Mouse (Mus musculus): Measurements from ENCODE around the gene Cmss1. TPM values are rescaled to one million over a fixed set of nuclear protein-coding genes. Genes with fewer than 3 reads are reported as not detected.

The Cmss1 gene
- total RNA-seq, 2 experiments from 2014 or later, result 20.1 to 22.0 TPM

DNA sequence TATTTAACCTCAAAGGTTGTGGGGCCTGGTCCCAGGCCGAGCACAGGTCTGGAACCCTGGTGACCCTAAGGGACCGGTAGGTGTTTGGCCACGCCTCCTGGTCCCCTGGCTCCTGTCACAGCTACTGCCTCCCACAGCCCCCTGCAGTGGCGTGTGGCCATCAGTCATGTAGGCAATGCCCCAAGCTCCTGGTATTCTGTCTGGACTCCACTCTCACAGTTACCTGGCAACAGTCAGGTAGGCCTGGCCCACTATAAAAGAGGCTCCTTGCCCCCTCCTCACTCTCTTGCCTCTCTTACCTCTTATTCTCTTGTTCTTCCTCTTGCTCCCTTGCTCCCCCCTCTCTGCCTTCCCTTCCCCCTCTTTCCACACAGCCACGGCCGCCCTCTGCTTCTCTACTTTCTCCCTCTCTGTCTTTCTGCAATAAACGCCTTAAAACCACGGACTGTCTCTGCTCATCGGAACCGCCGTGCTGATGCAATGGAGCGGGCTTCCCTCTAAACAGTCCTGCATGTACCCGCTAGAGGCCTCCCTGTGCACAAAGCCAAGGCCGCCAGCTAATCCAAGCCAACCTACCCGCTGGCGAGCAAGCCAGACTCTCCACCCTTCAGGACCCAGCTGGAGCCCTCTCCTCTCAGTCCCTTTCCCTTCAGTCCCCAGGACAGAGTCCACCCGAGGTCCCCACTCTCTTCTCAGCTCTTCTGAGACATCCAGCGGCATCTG lies 243.8 kb downstream of the Cmss1 start:
- DNase-seq (ENCODE audit: extremely low spot score in 1 of 2, low spot score in 2 of 2), result peak; percentile 40 to 48
- Histone ChIP-seq H3K27ac (peak overlapping the region; percentile 26; the same call in 1 of the 2 replicates), H3K4me3 (no peak overlapping the region)
- intact Hi-C loops (cut with DNase I), result no loop called here
- TF ChIP-seq CTCF (IDR thresholded peaks at IDR 0.05), result peak; percentile 60

DNA sequence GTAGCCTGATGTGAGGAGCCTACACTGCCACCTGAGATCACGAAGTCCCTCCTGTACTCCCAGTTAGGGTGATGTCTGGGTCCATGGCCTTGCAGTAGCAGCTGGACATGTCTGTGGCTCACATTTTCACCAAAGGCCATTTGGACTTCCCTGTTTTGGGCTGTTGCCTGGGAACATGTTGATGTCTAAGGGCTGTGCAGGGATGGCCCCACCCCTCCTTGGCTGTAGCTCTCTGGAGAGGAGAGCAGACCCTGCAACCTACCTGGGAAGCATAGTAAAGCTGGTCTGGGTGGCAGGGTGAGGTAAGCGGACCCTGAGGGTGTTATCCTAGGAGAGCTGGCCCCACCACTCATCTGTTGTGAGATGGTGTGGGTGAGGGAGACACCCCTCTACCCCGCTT lies 245.9 kb downstream of the Cmss1 start:
- no peak overlapping the region for H3K4me3 ChIP-seq
- no peak overlapping the region for H3K27ac ChIP-seq
- intact Hi-C loops (cut with DNase I), result no loop called here
- TF ChIP-seq CTCF (IDR thresholded peaks at IDR 0.05), result no peak
- DNase-seq (ENCODE audit: extremely low spot score in 1 of 2, low spot score in 2 of 2), result no peak

DNA sequence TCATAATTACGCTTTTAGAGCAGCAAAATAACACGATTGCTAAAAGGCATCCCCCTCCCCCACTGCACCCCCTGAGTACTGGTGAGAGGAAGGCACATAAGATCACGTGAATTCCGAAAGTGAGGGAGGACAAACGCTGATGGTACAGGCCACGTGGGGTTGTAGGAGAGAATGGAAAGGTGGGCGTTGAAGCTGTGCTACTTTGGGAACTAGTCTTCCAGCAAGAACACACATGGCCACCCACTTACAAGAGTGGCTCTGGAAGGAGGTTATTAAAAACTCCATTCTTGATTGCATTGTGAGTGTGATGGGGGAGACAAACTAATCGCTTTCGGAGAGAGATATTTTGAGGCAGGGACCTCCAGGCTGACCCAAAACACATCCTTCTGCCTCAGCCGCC lies 247.4 kb downstream of the Cmss1 start:
- intact Hi-C loops (cut with DNase I), result loop anchor here (1.0 kb wide), 1 partner anchor 31 kb away; no protein-coding TSS in a partner anchor
- no peak for TF ChIP-seq CTCF (IDR thresholded peaks at IDR 0.05)
- DNase-seq (ENCODE audit: extremely low spot score in 1 of 2, low spot score in 2 of 2), result peak; percentile 32 to 38
- Histone ChIP-seq H3K4me3 (no peak overlapping the region), H3K27ac (0 out of 2 replicates have a peak overlapping the region, but pooled peaks have one; percentile 7)

DNA sequence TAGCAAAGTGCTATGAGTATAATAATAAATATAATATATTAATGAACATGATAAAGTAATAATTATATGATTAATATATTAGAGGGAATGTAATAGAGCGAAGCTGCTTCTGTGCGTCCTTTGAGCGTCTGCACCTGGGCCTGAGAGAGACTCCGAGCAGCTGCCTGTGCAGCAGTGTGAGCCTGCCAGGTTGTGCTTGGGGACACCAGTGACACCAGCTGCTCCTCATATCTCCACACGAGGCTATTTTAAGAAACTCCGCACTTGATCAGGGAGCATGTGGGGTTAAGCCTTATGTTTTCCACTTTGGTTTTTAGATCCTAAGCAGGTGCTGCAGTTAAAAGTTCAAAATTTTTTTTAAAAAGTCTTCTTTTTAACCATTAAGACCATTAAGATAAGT lies 249.7 kb downstream of the Cmss1 start:
- intact Hi-C loops (cut with DNase I), result no loop called here
- no peak for TF ChIP-seq CTCF (IDR thresholded peaks at IDR 0.05)
- no peak for DNase-seq (ENCODE audit: extremely low spot score in 1 of 2, low spot score in 2 of 2)
- Histone ChIP-seq H3K27ac (no peak overlapping the region), H3K4me3 (no peak overlapping the region)

DNA sequence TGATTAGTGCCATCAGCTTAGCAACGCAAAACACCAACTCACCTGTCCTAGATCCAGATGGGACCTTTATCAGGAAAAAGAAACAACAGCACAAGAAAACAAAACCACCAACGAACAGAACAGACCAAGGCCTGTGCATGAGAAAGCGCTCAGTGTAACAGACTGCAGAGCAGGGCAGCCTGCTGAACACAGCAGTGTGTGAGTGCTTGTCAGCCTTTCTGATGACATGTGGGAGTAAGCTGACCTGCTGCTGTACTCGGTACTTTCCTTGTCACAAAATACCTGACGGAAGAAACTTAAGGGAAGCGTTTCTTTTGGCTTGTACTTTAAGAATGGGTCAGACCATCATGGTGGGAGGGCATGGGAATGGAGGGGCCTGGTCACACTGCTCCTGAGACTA lies 250.2 kb downstream of the Cmss1 start:
- no peak for DNase-seq (ENCODE audit: extremely low spot score in 1 of 2, low spot score in 2 of 2)
- no peak for TF ChIP-seq CTCF (IDR thresholded peaks at IDR 0.05)
- no peak overlapping the region for H3K4me3 ChIP-seq
- intact Hi-C loops (cut with DNase I), result no loop called here
- no peak overlapping the region for H3K27ac ChIP-seq

DNA sequence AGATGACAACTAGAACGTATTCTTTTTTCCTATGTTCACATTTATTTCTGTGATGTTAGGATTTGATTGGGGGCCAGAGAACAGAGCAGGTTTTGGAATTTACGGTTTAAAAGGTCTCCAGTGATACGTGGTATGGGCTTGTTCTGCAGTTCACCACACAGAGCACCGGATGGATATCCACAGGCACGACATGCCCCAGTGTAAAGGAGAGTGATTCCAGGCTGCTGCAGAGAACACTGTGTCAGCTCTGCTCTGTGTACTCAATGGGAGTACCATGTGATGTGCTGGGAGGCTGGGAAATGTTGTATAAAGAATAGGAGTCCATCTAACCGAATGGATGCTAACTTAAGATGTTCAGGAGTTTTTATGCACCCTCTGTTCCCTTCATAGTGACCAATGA lies 252.7 kb downstream of the Cmss1 start:
- no peak for TF ChIP-seq CTCF (IDR thresholded peaks at IDR 0.05)
- no peak overlapping the region for H3K27ac ChIP-seq
- H3K4me3 ChIP-seq, result no peak overlapping the region
- no peak for DNase-seq (ENCODE audit: extremely low spot score in 1 of 2, low spot score in 2 of 2)
- intact Hi-C loops (cut with DNase I), result no loop called here

DNA sequence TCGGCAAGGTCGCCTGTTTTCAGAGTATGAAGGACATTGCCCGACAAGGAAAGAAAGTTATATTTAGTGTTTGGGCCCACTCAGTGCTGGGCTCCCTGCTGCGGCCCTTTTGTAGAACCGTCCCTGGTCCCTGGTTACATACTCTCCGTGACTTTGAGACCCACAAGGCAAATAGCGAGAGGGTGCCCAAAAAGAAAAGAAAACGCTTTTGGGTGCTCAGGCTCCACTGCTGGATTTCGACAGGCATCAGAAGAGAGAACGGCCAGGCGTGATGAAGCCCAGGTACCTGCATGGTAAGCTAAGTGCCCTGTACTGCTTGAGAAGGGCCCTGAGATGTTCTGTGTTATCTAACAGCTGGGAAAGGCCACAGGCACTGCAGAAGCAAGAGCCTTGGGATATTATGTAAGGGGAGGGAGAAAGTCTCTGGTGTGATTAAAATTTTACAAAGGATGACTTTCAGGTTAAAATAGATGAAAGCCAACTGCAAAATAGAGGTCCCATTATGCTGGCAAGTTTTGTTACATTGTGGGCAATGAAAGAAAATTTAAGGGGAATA lies 253.4 kb downstream of the Cmss1 start:
- TF ChIP-seq CTCF (IDR thresholded peaks at IDR 0.05), result no peak
- DNase-seq (ENCODE audit: extremely low spot score in 1 of 2, low spot score in 2 of 2), result no peak
- intact Hi-C loops (cut with DNase I), result no loop called here
- Histone ChIP-seq H3K4me3 (no peak overlapping the region), H3K27ac (peak overlapping the region; percentile 26; the same call in 1 of the 2 replicates)

DNA sequence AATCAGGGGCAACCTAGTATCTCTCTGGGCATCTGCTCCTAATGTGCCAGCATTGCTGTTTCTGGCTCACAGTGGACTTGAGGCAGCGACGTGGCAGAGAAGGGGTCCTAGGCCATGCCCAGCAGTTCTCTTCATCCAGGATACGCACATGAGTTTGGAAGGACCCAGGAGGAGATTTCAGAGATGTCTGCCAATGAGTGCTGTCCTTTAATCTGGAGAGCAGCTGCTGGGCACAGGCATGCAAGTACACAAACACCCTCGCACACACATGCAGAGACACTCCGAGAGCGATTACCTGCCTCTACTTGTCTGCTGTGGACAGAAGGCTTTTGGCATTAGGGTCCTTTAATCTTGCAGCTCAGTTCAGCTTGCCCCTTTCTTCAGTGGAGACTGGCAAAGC lies 253.9 kb downstream of the Cmss1 start, which contains the start of gene Filip1l:
Gene Filip1l (plus strand): TSS at position 343 of the 400 bp plus-strand sequence.
- Histone ChIP-seq H3K4me3 (no peak within 1 kb of the TSS), H3K27ac (peak within 1 kb of the TSS; percentile 26; the same call in 1 of the 2 replicates)
- DNase-seq (ENCODE audit: extremely low spot score in 1 of 2, low spot score in 2 of 2), result no peak
- TF ChIP-seq CTCF (IDR thresholded peaks at IDR 0.05), result no peak
- intact Hi-C loops (cut with DNase I), result no loop called here

DNA sequence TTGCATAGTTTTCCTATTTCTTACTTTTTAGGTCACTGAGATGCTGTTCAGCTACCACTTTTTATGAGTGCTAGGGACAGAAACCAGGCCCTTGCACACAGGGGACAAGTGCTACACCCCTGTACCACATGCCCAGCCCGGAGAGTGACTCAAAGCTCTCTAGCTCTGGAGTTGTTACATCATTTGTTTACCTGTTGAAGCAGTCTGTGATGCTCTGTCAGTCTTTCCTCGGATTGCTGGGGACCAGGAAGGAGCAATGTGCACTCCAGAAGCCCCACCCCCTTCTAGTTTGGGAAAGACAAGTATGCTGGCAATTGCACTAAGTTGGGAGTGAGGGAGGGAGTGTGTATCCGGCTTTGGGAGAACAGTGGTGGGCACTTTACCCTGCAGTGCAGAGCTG lies 257.0 kb downstream of the Cmss1 start:
- no peak for DNase-seq (ENCODE audit: extremely low spot score in 1 of 2, low spot score in 2 of 2)
- H3K4me3 ChIP-seq, result no peak overlapping the region
- no peak for TF ChIP-seq CTCF (IDR thresholded peaks at IDR 0.05)
- intact Hi-C loops (cut with DNase I), result no loop called here
- no peak overlapping the region for H3K27ac ChIP-seq

DNA sequence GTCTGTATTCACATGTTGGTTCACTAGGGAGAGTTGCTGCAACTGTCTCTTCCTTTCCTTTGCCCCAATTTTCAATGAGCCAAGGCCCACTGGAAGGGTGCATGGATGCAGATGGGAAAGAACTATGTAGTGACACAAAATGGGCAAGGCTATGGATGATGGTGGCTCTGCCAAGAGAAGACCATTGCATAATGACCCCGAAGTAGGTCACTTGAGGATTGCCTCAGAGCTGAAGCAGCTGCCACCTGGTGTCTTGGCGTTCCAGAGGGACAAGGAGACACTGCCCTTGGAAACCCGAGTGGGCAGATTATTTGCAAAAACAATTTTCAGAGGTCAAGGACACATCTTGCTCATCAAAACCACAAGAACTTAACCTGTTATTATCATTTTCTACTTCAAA lies 257.6 kb downstream of the Cmss1 start:
- H3K27ac ChIP-seq, result no peak overlapping the region
- intact Hi-C loops (cut with DNase I), result no loop called here

DNA sequence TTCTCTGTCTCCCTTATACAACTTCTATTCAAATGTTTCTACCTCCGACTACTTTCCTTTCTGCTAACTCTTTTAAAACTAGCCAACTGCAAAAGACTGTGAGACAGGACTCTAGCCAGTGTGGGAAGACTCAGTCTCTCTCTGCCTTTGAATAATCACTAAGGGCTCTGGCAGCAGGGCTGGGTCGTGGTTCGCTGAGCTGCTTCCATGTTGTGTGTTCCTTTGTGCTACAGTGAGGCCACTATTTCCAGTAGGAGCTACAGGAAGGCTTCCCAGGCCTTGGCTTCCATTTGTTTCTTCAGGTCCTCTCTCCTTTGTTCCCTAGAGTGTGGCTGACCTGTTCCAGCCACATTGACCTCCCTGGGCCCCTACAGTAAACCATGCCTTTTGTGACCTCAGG lies 260.4 kb downstream of the Cmss1 start:
- intact Hi-C loops (cut with DNase I), result no loop called here
- TF ChIP-seq CTCF (IDR thresholded peaks at IDR 0.05), result no peak
- no peak for DNase-seq (ENCODE audit: extremely low spot score in 1 of 2, low spot score in 2 of 2)
- no peak overlapping the region for H3K27ac ChIP-seq
- no peak overlapping the region for H3K4me3 ChIP-seq

More for the DNA sequence above, 257.6 kb downstream of the Cmss1 start:
- H3K4me3 ChIP-seq, result no peak overlapping the region
- no peak for DNase-seq (ENCODE audit: extremely low spot score in 1 of 2, low spot score in 2 of 2)
- TF ChIP-seq CTCF (IDR thresholded peaks at IDR 0.05), result no peak

DNA sequence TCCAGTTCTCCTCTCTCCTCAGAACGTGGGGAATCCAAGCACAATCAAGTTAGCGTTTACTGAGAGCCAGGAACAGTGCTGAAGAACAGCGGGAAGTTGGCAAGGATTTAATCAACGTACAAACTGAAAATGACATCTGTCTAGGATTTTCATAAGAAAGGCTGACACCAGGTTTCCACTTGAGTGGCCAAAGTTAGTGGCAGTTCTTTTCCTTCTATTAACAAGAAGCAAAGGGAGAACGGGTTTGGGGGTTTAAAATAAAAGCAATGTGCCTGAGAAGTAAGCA lies 266.1 kb downstream of the Cmss1 start:
- H3K4me3 ChIP-seq, result no peak overlapping the region
- no peak for DNase-seq (ENCODE audit: extremely low spot score in 1 of 2, low spot score in 2 of 2)
- TF ChIP-seq CTCF (IDR thresholded peaks at IDR 0.05), result no peak
- H3K27ac ChIP-seq, result no peak overlapping the region
- intact Hi-C loops (cut with DNase I), result no loop called here

Measured in left cerebral cortex, adult 2 months (tissue).